Mouse (Mus musculus): ENCODE data around the gene Jazf1. TPM values are rescaled to one million over a fixed set of nuclear protein-coding genes. Genes with fewer than 3 reads are reported as not detected.
A peak's percentile ranks its signal among the peaks of the same experiment; 100 is the strongest.

The Jazf1 gene
- polyA plus RNA-seq (2016; fragmentation: Nextera tagmentation; extraction: Ambion mirVana), result 11.5 and 13.7 TPM in 2 replicates

- H3K36me3 ChIP-seq, result no peaks in the 10 kb centered on the region
- H3K9me3 ChIP-seq (replicated peaks), result no peaks in the 10 kb centered on the region
- H3K9ac ChIP-seq, result peak within 1 kb of the TSS; percentile 90
- peaks cover 22% of the 10 kb centered on the region for H3K4me1 ChIP-seq (replicated peaks)
- H3K4me2 ChIP-seq, result peak within 1 kb of the TSS; percentile 96
- peaks cover 9% of the 10 kb centered on the region; the same call in 1 of the 2 replicates for H3K27me3 ChIP-seq (replicated peaks)
- peak within 1 kb of the TSS; percentile 97 for H3K4me3 ChIP-seq
- H3K27ac ChIP-seq (ENCODE audit: poor library complexity, severe bottlenecking), result peak within 1 kb of the TSS; percentile 54; the same call in 1 of the 2 replicates
- ATAC-seq (ENCODE audit: insufficient number of reproducible peaks, low FRiP score), result peak; percentile 75
- 7% methylated on average over 86 of the region's 133 CpGs for WGBS
Observed at GRCm38 (mm10) chr6:53067989-53068874, at the start of gene Jazf1. Gene Jazf1 (minus strand): TSS chr6:53068631.

GRCm38 (mm10) chr6:53117855-53118254, 49.4 kb upstream of the Jazf1 start:
- Histone ChIP-seq H3K9me3 (replicated peaks) (no peaks in the 10 kb centered on the region), H3K27me3 (replicated peaks) (no peaks in the 10 kb centered on the region), H3K36me3 (no peaks in the 10 kb centered on the region), H3K4me1 (replicated peaks) (0 out of 2 replicates have a peak, but pooled peaks cover 9% of the 10 kb centered on the region), H3K4me3 (no peak overlapping the region), H3K4me2 (no peak overlapping the region), H3K27ac (ENCODE audit: poor library complexity, severe bottlenecking) (no peak overlapping the region), H3K9ac (no peak overlapping the region)
- ATAC-seq (ENCODE audit: insufficient number of reproducible peaks, low FRiP score), result no peak
- WGBS, result 27% methylated on average over 1 of the region's 1 CpGs

- Histone ChIP-seq H3K27ac (ENCODE audit: poor library complexity, severe bottlenecking) (no peak overlapping the region), H3K4me2 (no peak overlapping the region), H3K4me1 (replicated peaks) (no peaks in the 10 kb centered on the region), H3K36me3 (no peaks in the 10 kb centered on the region), H3K4me3 (no peak overlapping the region), H3K27me3 (replicated peaks) (no peaks in the 10 kb centered on the region), H3K9ac (no peak overlapping the region), H3K9me3 (replicated peaks) (no peaks in the 10 kb centered on the region)
- ATAC-seq (ENCODE audit: insufficient number of reproducible peaks, low FRiP score), result no peak
- WGBS, result 41% methylated on average over 4 of the region's 4 CpGs
Observed at GRCm38 (mm10) chr6:53086879-53087278, 18.4 kb upstream of the Jazf1 start.

GRCm38 (mm10) chr6:53081241-53081640, 12.8 kb upstream of the Jazf1 start:
- Histone ChIP-seq H3K27ac (ENCODE audit: poor library complexity, severe bottlenecking) (no peak overlapping the region), H3K4me3 (no peak overlapping the region), H3K4me2 (no peak overlapping the region), H3K27me3 (replicated peaks) (no peaks in the 10 kb centered on the region), H3K9me3 (replicated peaks) (no peaks in the 10 kb centered on the region), H3K4me1 (replicated peaks) (peaks cover 7% of the 10 kb centered on the region; the same call in 1 of the 2 replicates), H3K9ac (no peak overlapping the region), H3K36me3 (no peaks in the 10 kb centered on the region)
- ATAC-seq (ENCODE audit: insufficient number of reproducible peaks, low FRiP score), result no peak
- 36% methylated on average over 4 of the region's 4 CpGs for WGBS

GRCm38 (mm10) chr6:53078671-53079070, 10.2 kb upstream of the Jazf1 start:
- Histone ChIP-seq H3K27ac (ENCODE audit: poor library complexity, severe bottlenecking) (no peak overlapping the region), H3K9me3 (replicated peaks) (no peaks in the 10 kb centered on the region), H3K9ac (no peak overlapping the region), H3K4me2 (no peak overlapping the region), H3K36me3 (no peaks in the 10 kb centered on the region), H3K4me3 (no peak overlapping the region), H3K4me1 (replicated peaks) (peaks cover 7% of the 10 kb centered on the region; the same call in 1 of the 2 replicates), H3K27me3 (replicated peaks) (no peaks in the 10 kb centered on the region)
- ATAC-seq (ENCODE audit: insufficient number of reproducible peaks, low FRiP score), result no peak
- 39% methylated on average over 2 of the region's 2 CpGs for WGBS

GRCm38 (mm10) chr6:53071732-53072131, 3.3 kb upstream of the Jazf1 start:
- H3K27ac ChIP-seq (ENCODE audit: poor library complexity, severe bottlenecking), result no peak overlapping the region
- no peaks in the 10 kb centered on the region for H3K9me3 ChIP-seq (replicated peaks)
- no peak overlapping the region for H3K4me2 ChIP-seq
- no peak overlapping the region for H3K4me3 ChIP-seq
- H3K9ac ChIP-seq, result no peak overlapping the region
- H3K36me3 ChIP-seq, result no peaks in the 10 kb centered on the region
- 75% methylated on average over 6 of the region's 6 CpGs for WGBS
- H3K4me1 ChIP-seq (replicated peaks), result peaks cover 22% of the 10 kb centered on the region
- no peak for ATAC-seq (ENCODE audit: insufficient number of reproducible peaks, low FRiP score)
- peaks cover 3% of the 10 kb centered on the region; the same call in 1 of the 2 replicates for H3K27me3 ChIP-seq (replicated peaks)

- WGBS, result 16% methylated on average over 5 of the region's 5 CpGs
Observed at GRCm38 (mm10) chr6:53069976-53070575, 1.6 kb upstream of the Jazf1 start.

GRCm38 (mm10) chr6:53068875-53069178, 396 bp upstream of the Jazf1 start:
- Histone ChIP-seq H3K9me3 (replicated peaks) (no peaks in the 10 kb centered on the region), H3K36me3 (no peaks in the 10 kb centered on the region), H3K4me3 (peak overlapping the region; percentile 97), H3K27me3 (replicated peaks) (peaks cover 3% of the 10 kb centered on the region; the same call in 1 of the 2 replicates), H3K9ac (peak overlapping the region; percentile 90), H3K4me1 (replicated peaks) (peaks cover 22% of the 10 kb centered on the region), H3K27ac (ENCODE audit: poor library complexity, severe bottlenecking) (peak overlapping the region; percentile 54; the same call in 1 of the 2 replicates), H3K4me2 (peak overlapping the region; percentile 96)
- ATAC-seq (ENCODE audit: insufficient number of reproducible peaks, low FRiP score), result peak; percentile 30; the same call in 1 of the 2 replicates
- WGBS, result 5% methylated on average over 6 of the region's 6 CpGs

More at GRCm38 (mm10) chr6:53069976-53070575, 1.6 kb upstream of the Jazf1 start:
- H3K4me1 ChIP-seq (replicated peaks), result peaks cover 22% of the 10 kb centered on the region
- no peak overlapping the region for H3K9ac ChIP-seq
- H3K36me3 ChIP-seq, result no peaks in the 10 kb centered on the region
- peak overlapping the region; percentile 40 for H3K4me2 ChIP-seq
- no peak overlapping the region for H3K4me3 ChIP-seq
- H3K27me3 ChIP-seq (replicated peaks), result peaks cover 3% of the 10 kb centered on the region; the same call in 1 of the 2 replicates
- H3K27ac ChIP-seq (ENCODE audit: poor library complexity, severe bottlenecking), result peak overlapping the region; percentile 48
- H3K9me3 ChIP-seq (replicated peaks), result no peaks in the 10 kb centered on the region
- no peak for ATAC-seq (ENCODE audit: insufficient number of reproducible peaks, low FRiP score)

- Histone ChIP-seq H3K27ac (ENCODE audit: poor library complexity, severe bottlenecking) (no peak overlapping the region), H3K9ac (peak overlapping the region; percentile 90), H3K9me3 (replicated peaks) (no peaks in the 10 kb centered on the region), H3K36me3 (no peaks in the 10 kb centered on the region), H3K4me1 (replicated peaks) (peaks cover 22% of the 10 kb centered on the region), H3K4me2 (peak overlapping the region; percentile 96), H3K27me3 (replicated peaks) (peaks cover 9% of the 10 kb centered on the region; the same call in 1 of the 2 replicates), H3K4me3 (peak overlapping the region; percentile 97)
- 8% methylated on average over 41 of the region's 41 CpGs for WGBS
- ATAC-seq (ENCODE audit: insufficient number of reproducible peaks, low FRiP score), result no peak; the same call in 1 of the 2 replicates
Observed at GRCm38 (mm10) chr6:53067446-53067988, 914 bp downstream of the Jazf1 start.

GRCm38 (mm10) chr6:53066978-53067377, 1.5 kb downstream of the Jazf1 start:
- H3K4me3 ChIP-seq, result peak overlapping the region; percentile 97
- peaks cover 22% of the 10 kb centered on the region for H3K4me1 ChIP-seq (replicated peaks)
- 72% methylated on average over 3 of the region's 3 CpGs for WGBS
- H3K36me3 ChIP-seq, result no peaks in the 10 kb centered on the region
- no peak for ATAC-seq (ENCODE audit: insufficient number of reproducible peaks, low FRiP score)
- peak overlapping the region; percentile 96 for H3K4me2 ChIP-seq
- no peaks in the 10 kb centered on the region for H3K9me3 ChIP-seq (replicated peaks)
- peaks cover 9% of the 10 kb centered on the region; the same call in 1 of the 2 replicates for H3K27me3 ChIP-seq (replicated peaks)
- H3K27ac ChIP-seq (ENCODE audit: poor library complexity, severe bottlenecking), result no peak overlapping the region
- H3K9ac ChIP-seq, result no peak overlapping the region; the same call in 1 of the 2 replicates

- no peak for ATAC-seq (ENCODE audit: insufficient number of reproducible peaks, low FRiP score)
- H3K9ac ChIP-seq, result no peak overlapping the region
- WGBS, result 73% methylated on average over 4 of the region's 4 CpGs
Observed at GRCm38 (mm10) chr6:53064070-53064469, 4.4 kb downstream of the Jazf1 start.

More at GRCm38 (mm10) chr6:53064070-53064469, 4.4 kb downstream of the Jazf1 start:
- Histone ChIP-seq H3K9me3 (replicated peaks) (no peaks in the 10 kb centered on the region), H3K4me1 (replicated peaks) (peaks cover 4% of the 10 kb centered on the region), H3K36me3 (0 out of 2 replicates have a peak, but pooled peaks cover 5% of the 10 kb centered on the region), H3K4me3 (no peak overlapping the region), H3K27me3 (replicated peaks) (peaks cover 16% of the 10 kb centered on the region; the same call in 1 of the 2 replicates), H3K27ac (ENCODE audit: poor library complexity, severe bottlenecking) (no peak overlapping the region), H3K4me2 (no peak overlapping the region)

Measured in heart, embryonic 12.5 days (tissue).